Mouse (Mus musculus): ENCODE measurements around the gene Notch1. TPM values are rescaled to one million over a fixed set of nuclear protein-coding genes. Genes with fewer than 3 reads are reported as not detected.

Notch1 gene
- polyA plus RNA-seq, 1 experiment, result 159 TPM

DNA sequence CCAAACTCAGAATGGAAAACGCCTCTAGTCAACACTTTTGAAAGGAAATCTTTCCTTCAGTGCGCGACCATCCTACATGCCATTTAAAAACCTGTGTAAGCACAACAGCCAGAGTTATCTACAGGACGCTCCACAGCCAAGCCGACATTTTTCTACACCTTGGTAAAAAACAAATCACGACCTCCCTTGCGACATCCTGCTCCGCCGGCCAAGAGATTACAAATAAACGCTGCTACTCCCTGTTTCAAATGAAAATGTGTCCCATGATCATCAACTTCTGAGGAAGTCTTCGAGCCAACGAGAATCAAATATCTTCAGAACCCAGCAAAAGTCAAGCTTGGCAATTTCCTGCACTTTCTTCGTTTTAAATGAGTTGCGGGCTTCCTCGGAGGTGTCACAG is 72.1 kb downstream of the Notch1 start:
- Histone ChIP-seq H3K36me3 (ENCODE audit: control insufficient read depth, insufficient read depth, low read length) (peaks cover 24% of the 10 kb centered on the region), H3K4me3 (ENCODE audit: control insufficient read depth, insufficient read depth, low read length) (peak overlapping the region; percentile 88), H3K4me1 (replicated peaks; ENCODE audit: control insufficient read depth, insufficient read depth, low read length) (peaks cover 14% of the 10 kb centered on the region), H3K27me3 (ENCODE audit: control insufficient read depth, insufficient read depth, low read length) (no peaks in the 10 kb centered on the region), H3K27ac (ENCODE audit: control insufficient read depth, insufficient read depth, low read length) (peak overlapping the region; percentile 56)
- no peak for TF ChIP-seq CTCF (IDR thresholded peaks at IDR 0.05; ENCODE audit: borderline replicate concordance, control insufficient read depth, extremely low read depth, insufficient read depth, low read length, poor library complexity)
- no peak for TF ChIP-seq POLR2A (IDR thresholded peaks at IDR 0.05; ENCODE audit: control insufficient read depth, extremely low read depth, insufficient read depth, low read length, poor library complexity)
- 4% methylated on average over 15 of the region's 15 CpGs for WGBS
- no peak for DNase-seq

DNA sequence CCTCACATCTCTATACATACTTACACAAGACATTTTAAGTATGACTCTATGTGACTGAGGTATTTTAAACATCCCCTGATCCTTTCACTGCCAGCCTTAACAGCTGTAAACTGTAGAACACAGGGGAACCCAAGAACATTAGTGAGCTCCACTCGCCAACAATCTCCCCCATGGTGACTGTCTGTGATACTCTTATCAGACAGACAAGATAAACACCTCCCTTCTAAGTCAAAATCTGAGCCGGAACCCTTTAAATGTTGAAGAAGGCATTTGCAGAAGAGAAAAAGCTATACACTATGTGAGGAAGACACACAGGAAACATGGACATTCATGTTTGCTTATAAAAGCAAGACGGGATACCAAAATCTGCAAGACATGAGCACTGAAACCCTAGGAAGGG is 72.6 kb downstream of the Notch1 start:
- TF ChIP-seq CTCF (IDR thresholded peaks at IDR 0.05; ENCODE audit: borderline replicate concordance, control insufficient read depth, extremely low read depth, insufficient read depth, low read length, poor library complexity) (no peak), POLR2A (IDR thresholded peaks at IDR 0.05; ENCODE audit: control insufficient read depth, extremely low read depth, insufficient read depth, low read length, poor library complexity) (no peak)
- Histone ChIP-seq H3K27me3 (ENCODE audit: control insufficient read depth, insufficient read depth, low read length) (no peaks in the 10 kb centered on the region), H3K36me3 (ENCODE audit: control insufficient read depth, insufficient read depth, low read length) (peaks cover 29% of the 10 kb centered on the region), H3K4me3 (ENCODE audit: control insufficient read depth, insufficient read depth, low read length) (no peak overlapping the region), H3K4me1 (replicated peaks; ENCODE audit: control insufficient read depth, insufficient read depth, low read length) (peaks cover 14% of the 10 kb centered on the region), H3K27ac (ENCODE audit: control insufficient read depth, insufficient read depth, low read length) (no peak overlapping the region)
- no peak for DNase-seq
- 73% methylated on average over 3 of the region's 3 CpGs for WGBS

GRCm38 (mm10) chr2:26442843-26443242 is 73.6 kb downstream of the Notch1 start:
- Histone ChIP-seq H3K27ac (ENCODE audit: control insufficient read depth, insufficient read depth, low read length) (no peak overlapping the region), H3K36me3 (ENCODE audit: control insufficient read depth, insufficient read depth, low read length) (peaks cover 29% of the 10 kb centered on the region), H3K4me1 (replicated peaks; ENCODE audit: control insufficient read depth, insufficient read depth, low read length) (peaks cover 14% of the 10 kb centered on the region), H3K27me3 (ENCODE audit: control insufficient read depth, insufficient read depth, low read length) (no peaks in the 10 kb centered on the region), H3K4me3 (ENCODE audit: control insufficient read depth, insufficient read depth, low read length) (no peak overlapping the region)
- 100% methylated on average over 1 of the region's 1 CpGs for WGBS
- TF ChIP-seq CTCF (IDR thresholded peaks at IDR 0.05; ENCODE audit: borderline replicate concordance, control insufficient read depth, extremely low read depth, insufficient read depth, low read length, poor library complexity) (no peak), POLR2A (IDR thresholded peaks at IDR 0.05; ENCODE audit: control insufficient read depth, extremely low read depth, insufficient read depth, low read length, poor library complexity) (no peak)
- no peak for DNase-seq

- no peak for DNase-seq
- 92% methylated on average over 5 of the region's 5 CpGs for WGBS
- no peak for TF ChIP-seq CTCF (IDR thresholded peaks at IDR 0.05; ENCODE audit: borderline replicate concordance, control insufficient read depth, extremely low read depth, insufficient read depth, low read length, poor library complexity)
- TF ChIP-seq POLR2A (IDR thresholded peaks at IDR 0.05; ENCODE audit: control insufficient read depth, extremely low read depth, insufficient read depth, low read length, poor library complexity), result no peak
Measured at GRCm38 (mm10) chr2:26441688-26442087, 74.8 kb downstream of the Notch1 start.

DNA sequence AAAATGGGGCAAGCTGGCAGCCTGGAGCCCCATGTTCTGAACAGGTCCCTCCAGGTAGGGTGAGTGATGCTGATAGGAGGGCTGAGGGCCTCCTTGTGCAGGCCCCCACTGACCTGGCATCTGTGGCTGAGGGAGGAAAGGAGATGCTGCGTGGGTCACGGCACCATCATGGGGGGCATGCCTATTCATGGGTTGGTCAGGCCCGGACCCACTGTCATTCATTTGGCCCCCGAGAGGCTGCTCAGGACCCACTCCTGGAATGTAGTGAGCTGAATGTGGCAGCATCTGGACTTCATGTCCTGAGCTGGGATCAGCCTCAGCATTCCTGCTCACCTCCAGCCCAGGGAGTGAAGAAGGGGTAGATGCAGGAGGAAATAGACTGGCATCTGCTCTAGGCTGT is 75.2 kb downstream of the Notch1 start:
- no peak for DNase-seq
- Histone ChIP-seq H3K4me3 (ENCODE audit: control insufficient read depth, insufficient read depth, low read length) (no peak overlapping the region), H3K4me1 (replicated peaks; ENCODE audit: control insufficient read depth, insufficient read depth, low read length) (peaks cover 7% of the 10 kb centered on the region), H3K27ac (ENCODE audit: control insufficient read depth, insufficient read depth, low read length) (no peak overlapping the region), H3K36me3 (ENCODE audit: control insufficient read depth, insufficient read depth, low read length) (peaks cover 29% of the 10 kb centered on the region), H3K27me3 (ENCODE audit: control insufficient read depth, insufficient read depth, low read length) (no peaks in the 10 kb centered on the region)
- 100% methylated on average over 4 of the region's 4 CpGs for WGBS
- TF ChIP-seq POLR2A (IDR thresholded peaks at IDR 0.05; ENCODE audit: control insufficient read depth, extremely low read depth, insufficient read depth, low read length, poor library complexity) (no peak), CTCF (IDR thresholded peaks at IDR 0.05; ENCODE audit: borderline replicate concordance, control insufficient read depth, extremely low read depth, insufficient read depth, low read length, poor library complexity) (no peak)

More at GRCm38 (mm10) chr2:26441688-26442087, 74.8 kb downstream of the Notch1 start:
- H3K27me3 ChIP-seq (ENCODE audit: control insufficient read depth, insufficient read depth, low read length), result no peaks in the 10 kb centered on the region
- H3K4me3 ChIP-seq (ENCODE audit: control insufficient read depth, insufficient read depth, low read length), result no peak overlapping the region
- H3K36me3 ChIP-seq (ENCODE audit: control insufficient read depth, insufficient read depth, low read length), result peaks cover 29% of the 10 kb centered on the region
- peaks cover 9% of the 10 kb centered on the region for H3K4me1 ChIP-seq (replicated peaks; ENCODE audit: control insufficient read depth, insufficient read depth, low read length)
- no peak overlapping the region for H3K27ac ChIP-seq (ENCODE audit: control insufficient read depth, insufficient read depth, low read length)

GRCm38 (mm10) chr2:26439671-26440070 is 76.8 kb downstream of the Notch1 start:
- Histone ChIP-seq H3K4me1 (replicated peaks; ENCODE audit: control insufficient read depth, insufficient read depth, low read length) (peaks cover 4% of the 10 kb centered on the region), H3K4me3 (ENCODE audit: control insufficient read depth, insufficient read depth, low read length) (no peak overlapping the region), H3K27me3 (ENCODE audit: control insufficient read depth, insufficient read depth, low read length) (no peaks in the 10 kb centered on the region), H3K27ac (ENCODE audit: control insufficient read depth, insufficient read depth, low read length) (no peak overlapping the region), H3K36me3 (ENCODE audit: control insufficient read depth, insufficient read depth, low read length) (peaks cover 39% of the 10 kb centered on the region)
- DNase-seq, result no peak
- WGBS, result 95% methylated on average over 6 of the region's 6 CpGs
- no peak for TF ChIP-seq POLR2A (IDR thresholded peaks at IDR 0.05; ENCODE audit: control insufficient read depth, extremely low read depth, insufficient read depth, low read length, poor library complexity)
- TF ChIP-seq CTCF (IDR thresholded peaks at IDR 0.05; ENCODE audit: borderline replicate concordance, control insufficient read depth, extremely low read depth, insufficient read depth, low read length, poor library complexity), result no peak

GRCm38 (mm10) chr2:26438373-26438772 is 78.1 kb downstream of the Notch1 start:
- WGBS, result 98% methylated on average over 7 of the region's 7 CpGs
- no peaks in the 10 kb centered on the region for H3K27me3 ChIP-seq (ENCODE audit: control insufficient read depth, insufficient read depth, low read length)
- no peak for DNase-seq
- no peaks in the 10 kb centered on the region for H3K4me1 ChIP-seq (replicated peaks; ENCODE audit: control insufficient read depth, insufficient read depth, low read length)
- H3K36me3 ChIP-seq (ENCODE audit: control insufficient read depth, insufficient read depth, low read length), result peaks cover 46% of the 10 kb centered on the region
- H3K27ac ChIP-seq (ENCODE audit: control insufficient read depth, insufficient read depth, low read length), result no peak overlapping the region
- no peak for TF ChIP-seq CTCF (IDR thresholded peaks at IDR 0.05; ENCODE audit: borderline replicate concordance, control insufficient read depth, extremely low read depth, insufficient read depth, low read length, poor library complexity)
- no peak for TF ChIP-seq POLR2A (IDR thresholded peaks at IDR 0.05; ENCODE audit: control insufficient read depth, extremely low read depth, insufficient read depth, low read length, poor library complexity)
- no peak overlapping the region for H3K4me3 ChIP-seq (ENCODE audit: control insufficient read depth, insufficient read depth, low read length)
